Mouse (Mus musculus) erythroblast, embryonic 14.5 days (primary cell): ENCODE measurements around the gene Cacna1a. TPM values are rescaled to one million over a fixed set of nuclear protein-coding genes. Genes with fewer than 3 reads are reported as not detected.

Experiments
- H3K27me3 ChIP-seq: 2 replicates; pipeline ENCODE4 v1.6.1; 2012; ENCODE audit warnings: inconsistent platforms; ENCODE audit not compliant: control insufficient read depth
- H3K36me3 ChIP-seq: 2 replicates; pipeline ENCODE4 v1.6.1; 2012; ENCODE audit warnings: mild to moderate bottlenecking, inconsistent platforms; ENCODE audit not compliant: control insufficient read depth
- H3K4me1 ChIP-seq: 2 replicates; pipeline ENCODE4 v1.6.1; 2012; ENCODE audit warnings: inconsistent platforms; ENCODE audit not compliant: control insufficient read depth
- H3K4me3 ChIP-seq: replicated peaks from 2 replicates; pipeline ENCODE3; 2012; ENCODE audit warnings: moderate library complexity, mild to moderate bottlenecking, inconsistent platforms
- H3K9me3 ChIP-seq: 2 replicates; pipeline ENCODE4 v1.6.1; 2012; ENCODE audit warnings: low read length, inconsistent platforms, mixed read lengths; ENCODE audit not compliant: control insufficient read depth
- GATA1 ChIP-seq: IDR thresholded peaks from 2 replicates; pipeline ENCODE4 v1.6.1; 2012; ENCODE audit warnings: low read length, inconsistent platforms, mixed read lengths
- TAL1 ChIP-seq: IDR thresholded peaks from 3 replicates; pipeline ENCODE4 v1.6.1; 2012; ENCODE audit warnings: low read length, inconsistent platforms, mixed read lengths
- polyA plus RNA-seq: library from polyadenylated mRNA; stranded (reverse); fragments of >175 nt; gene quantifications from 2 replicates; pipeline ENCODE4 v1.2.3, GENCODE M21; 2012

The Cacna1a gene
- polyA plus RNA-seq, 1 experiment, result 0.88 TPM

DNA sequence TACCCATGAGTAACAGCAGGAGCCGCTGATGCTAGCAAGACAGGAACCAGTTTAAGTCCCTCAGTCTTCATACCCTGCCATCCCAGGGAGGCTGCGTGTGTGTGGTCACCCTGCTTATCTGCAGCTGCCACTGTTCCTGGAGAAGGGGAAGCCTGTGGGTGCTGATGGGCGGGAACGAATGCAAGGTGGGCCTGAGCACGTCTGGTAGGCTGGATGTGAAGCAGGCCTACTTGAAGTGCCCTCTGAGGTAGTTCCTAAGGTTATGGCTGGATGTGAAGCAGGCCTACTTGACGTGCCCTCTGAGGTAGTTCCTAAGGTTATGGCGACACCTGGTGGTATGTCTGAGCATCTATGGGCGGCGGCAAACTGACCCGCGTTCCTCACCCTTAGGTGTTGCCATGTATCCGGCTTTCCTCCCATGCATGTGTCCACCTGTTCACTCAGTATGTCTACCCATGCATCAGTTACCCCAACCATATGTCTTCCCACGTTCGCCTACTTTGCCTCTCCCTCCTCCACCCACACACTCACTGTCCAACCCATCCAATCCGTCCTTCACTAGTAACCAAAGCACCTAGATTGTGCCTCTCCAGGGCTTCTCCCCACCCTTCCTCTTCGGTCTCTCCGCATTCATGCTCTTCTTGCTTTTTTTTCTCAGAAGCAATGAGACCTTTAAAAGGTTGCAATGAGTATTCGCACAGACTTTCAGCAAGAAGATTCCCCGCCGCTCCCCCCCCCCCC is 30.4 kb upstream of the Cacna1a start:
- TF ChIP-seq TAL1 (no peak), GATA1 (no peak)
- Histone ChIP-seq H3K4me3 (no peak overlapping the region), H3K9me3 (no peaks in the 10 kb centered on the region), H3K27me3 (0 out of 2 replicates have a peak, but pooled peaks cover 2% of the 10 kb centered on the region), H3K4me1 (no peaks in the 10 kb centered on the region), H3K36me3 (no peaks in the 10 kb centered on the region)

DNA sequence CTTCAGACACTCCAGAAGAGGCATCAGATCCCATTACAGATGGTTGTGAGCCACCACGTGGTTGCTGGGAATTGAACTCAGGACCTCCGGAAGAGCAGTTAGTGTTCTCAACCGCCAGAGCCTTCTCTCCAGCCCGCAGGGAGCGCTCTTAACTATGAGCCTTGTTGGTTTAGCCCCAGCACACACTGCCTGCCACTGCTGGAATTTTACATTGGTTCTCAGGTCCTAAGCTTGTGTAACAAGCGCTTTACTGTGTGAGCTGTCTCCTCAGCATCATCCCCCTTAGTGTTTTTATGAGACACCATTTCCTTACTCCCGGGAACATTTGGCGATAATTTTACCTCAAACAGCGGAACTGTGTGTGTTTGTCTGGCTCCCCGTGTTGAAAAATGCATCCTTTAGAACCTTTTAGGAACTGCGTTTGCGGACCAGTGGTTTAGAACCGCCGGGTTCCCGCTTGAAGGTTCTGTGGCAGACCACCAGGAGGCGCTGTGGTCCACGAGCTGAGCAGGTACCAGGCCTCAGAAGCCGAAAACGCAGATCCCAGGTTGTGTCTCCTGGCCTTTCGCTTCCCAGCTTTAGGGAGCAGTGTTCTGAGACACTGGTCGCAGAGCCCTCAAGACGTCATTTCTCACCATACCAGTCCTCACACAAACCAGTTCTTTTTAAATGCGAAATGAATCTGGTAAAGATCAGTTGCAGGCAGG is 24.7 kb upstream of the Cacna1a start:
- 0 out of 2 replicates have a peak, but pooled peaks cover 2% of the 10 kb centered on the region for H3K27me3 ChIP-seq
- H3K36me3 ChIP-seq, result no peaks in the 10 kb centered on the region
- TF ChIP-seq GATA1 (no peak), TAL1 (no peak)
- H3K9me3 ChIP-seq, result no peaks in the 10 kb centered on the region
- no peaks in the 10 kb centered on the region for H3K4me1 ChIP-seq
- no peak overlapping the region for H3K4me3 ChIP-seq

- H3K9me3 ChIP-seq, result 0 out of 2 replicates have a peak, but pooled peaks cover 2% of the 10 kb centered on the region
- H3K4me1 ChIP-seq, result no peaks in the 10 kb centered on the region
- no peak for TF ChIP-seq GATA1
- no peaks in the 10 kb centered on the region for H3K36me3 ChIP-seq
- H3K27me3 ChIP-seq, result 0 out of 2 replicates have a peak, but pooled peaks cover 2% of the 10 kb centered on the region
- no peak overlapping the region for H3K4me3 ChIP-seq
These were observed 23.0 kb upstream of the Cacna1a start for GRCm38 (mm10) chr8:84365197-84365596.

DNA sequence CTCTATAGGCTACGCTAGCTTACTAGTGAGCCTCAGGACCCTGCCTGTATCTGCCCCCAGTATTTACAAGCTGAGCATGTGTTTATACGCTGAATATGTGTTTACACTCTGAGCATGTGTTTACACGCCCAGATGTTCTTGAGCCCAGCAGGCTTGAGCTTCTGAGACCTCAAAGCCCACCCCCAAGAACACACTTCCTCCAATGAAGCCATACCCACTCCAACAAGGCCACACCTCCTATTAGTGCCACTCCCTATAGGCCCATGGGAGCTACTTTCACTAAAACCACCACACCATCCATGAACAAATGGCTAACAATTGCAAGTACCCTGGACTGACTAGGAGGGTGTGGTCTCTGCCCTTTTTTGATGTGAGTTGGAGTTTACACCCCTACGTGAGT is 17.3 kb upstream of the Cacna1a start:
- no peaks in the 10 kb centered on the region for H3K36me3 ChIP-seq
- no peaks in the 10 kb centered on the region for H3K4me1 ChIP-seq
- H3K4me3 ChIP-seq, result no peak overlapping the region
- 0 out of 2 replicates have a peak, but pooled peaks cover 2% of the 10 kb centered on the region for H3K9me3 ChIP-seq
- no peak for TF ChIP-seq GATA1
- H3K27me3 ChIP-seq, result no peaks in the 10 kb centered on the region

DNA sequence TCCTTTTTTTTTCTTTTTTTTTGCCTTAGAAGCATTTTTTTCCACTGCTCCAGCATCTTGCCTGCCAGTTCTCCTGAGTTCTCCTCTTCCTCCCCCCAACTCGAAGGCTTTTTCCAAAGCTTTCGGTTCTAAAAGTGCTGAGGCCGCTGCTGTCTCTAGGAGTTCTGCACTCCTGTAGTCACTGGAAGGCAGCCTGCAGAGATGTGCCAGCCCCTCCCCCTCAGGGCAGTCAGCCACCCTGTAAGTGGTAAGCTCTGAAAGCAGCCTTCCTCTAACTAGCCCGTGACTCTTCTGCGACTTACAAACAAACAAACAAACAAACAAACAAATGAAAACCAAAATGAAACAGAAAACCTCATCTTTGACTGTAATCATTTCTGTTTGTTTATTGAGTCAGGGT is 13.2 kb upstream of the Cacna1a start:
- H3K27me3 ChIP-seq, result no peaks in the 10 kb centered on the region
- no peaks in the 10 kb centered on the region for H3K4me1 ChIP-seq
- H3K9me3 ChIP-seq, result no peaks in the 10 kb centered on the region
- no peaks in the 10 kb centered on the region for H3K36me3 ChIP-seq
- TF ChIP-seq TAL1 (no peak), GATA1 (no peak)
- no peak overlapping the region for H3K4me3 ChIP-seq

DNA sequence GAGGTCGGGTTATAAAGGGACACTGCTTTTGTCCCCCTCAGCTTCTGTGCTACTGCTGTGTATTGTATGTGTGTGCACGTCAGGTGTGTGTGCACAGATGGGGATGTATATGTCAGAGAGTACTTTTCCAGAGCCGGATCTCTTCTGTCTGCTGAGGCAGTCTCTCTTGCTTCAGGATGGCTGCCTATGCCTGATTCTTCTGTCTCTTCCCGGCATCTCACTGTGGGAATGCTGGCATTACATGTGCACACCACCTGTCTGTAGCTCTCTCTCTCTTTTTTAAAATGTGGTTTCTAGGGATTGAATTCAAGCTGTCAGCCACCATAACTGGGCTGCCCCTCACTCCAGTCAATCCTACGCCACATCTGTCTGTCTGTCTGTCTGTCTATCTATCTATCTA is 12.4 kb upstream of the Cacna1a start:
- H3K4me1 ChIP-seq, result no peaks in the 10 kb centered on the region
- TF ChIP-seq GATA1, result no peak
- no peak for TF ChIP-seq TAL1
- no peak overlapping the region for H3K4me3 ChIP-seq
- H3K27me3 ChIP-seq, result no peaks in the 10 kb centered on the region
- H3K36me3 ChIP-seq, result no peaks in the 10 kb centered on the region
- H3K9me3 ChIP-seq, result no peaks in the 10 kb centered on the region

DNA sequence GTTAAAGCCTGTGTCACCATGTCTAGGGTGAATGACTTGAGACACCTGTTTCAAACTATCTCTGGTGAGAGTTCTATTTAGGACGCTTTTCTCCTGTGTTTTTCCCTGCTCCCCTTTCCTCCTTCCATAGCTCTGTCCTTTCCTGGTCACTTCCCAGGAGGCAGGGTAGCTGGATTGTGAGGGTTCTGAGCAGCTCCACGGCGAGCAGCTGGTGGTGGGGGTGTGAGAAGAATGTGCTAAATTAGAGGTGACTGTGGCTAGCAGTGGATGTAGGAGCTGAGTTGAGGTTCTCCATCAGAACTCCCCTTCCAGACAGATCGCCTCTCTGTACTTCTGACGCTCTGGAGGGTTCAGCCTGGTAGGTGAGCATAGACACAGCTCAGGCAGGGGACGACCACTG is 11.7 kb upstream of the Cacna1a start:
- Histone ChIP-seq H3K4me1 (no peaks in the 10 kb centered on the region), H3K4me3 (no peak overlapping the region), H3K36me3 (no peaks in the 10 kb centered on the region), H3K9me3 (no peaks in the 10 kb centered on the region), H3K27me3 (no peaks in the 10 kb centered on the region)
- no peak for TF ChIP-seq TAL1
- TF ChIP-seq GATA1, result no peak

GRCm38 (mm10) chr8:84381676-84382075 is 6.6 kb upstream of the Cacna1a start:
- no peak for TF ChIP-seq GATA1
- no peak for TF ChIP-seq TAL1
- Histone ChIP-seq H3K4me3 (no peak overlapping the region), H3K27me3 (no peaks in the 10 kb centered on the region), H3K36me3 (no peaks in the 10 kb centered on the region), H3K4me1 (no peaks in the 10 kb centered on the region), H3K9me3 (no peaks in the 10 kb centered on the region)

DNA sequence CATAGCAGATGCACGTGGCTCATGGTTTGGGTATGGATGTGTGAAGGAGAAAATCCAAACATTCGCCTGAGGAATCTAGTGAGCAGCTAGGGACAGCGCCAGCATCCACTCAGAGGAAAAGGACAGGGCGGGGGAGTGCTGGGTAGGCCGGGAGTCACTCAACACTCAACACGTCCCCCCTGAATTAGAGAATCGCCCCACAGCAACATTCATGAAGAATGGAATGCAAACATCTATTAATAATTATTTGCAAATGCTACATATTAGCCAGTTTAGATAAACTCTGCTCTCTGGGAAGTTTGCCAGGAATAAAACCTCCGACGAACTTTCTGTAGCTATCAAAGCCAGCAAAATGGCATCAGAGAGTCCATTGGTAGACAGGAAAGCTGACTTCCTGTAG is 533 bp downstream of the Cacna1a start:
- H3K4me3 ChIP-seq, result no peak overlapping the region
- no peaks in the 10 kb centered on the region for H3K27me3 ChIP-seq
- no peaks in the 10 kb centered on the region; the same call in 1 of the 2 replicates for H3K9me3 ChIP-seq
- no peak for TF ChIP-seq GATA1
- TF ChIP-seq TAL1, result no peak
- no peaks in the 10 kb centered on the region for H3K4me1 ChIP-seq
- no peaks in the 10 kb centered on the region for H3K36me3 ChIP-seq

- no peaks in the 10 kb centered on the region for H3K4me1 ChIP-seq
- no peaks in the 10 kb centered on the region; the same call in 1 of the 2 replicates for H3K9me3 ChIP-seq
- no peak for TF ChIP-seq GATA1
- TF ChIP-seq TAL1, result no peak
- H3K36me3 ChIP-seq, result no peaks in the 10 kb centered on the region
- no peak overlapping the region for H3K4me3 ChIP-seq
- H3K27me3 ChIP-seq, result no peaks in the 10 kb centered on the region
These were observed 933 bp downstream of the Cacna1a start for GRCm38 (mm10) chr8:84389173-84389572.
